Mouse (Mus musculus) intestine, embryonic 16.5 days (tissue): ENCODE data around the gene Mlh3. TPM values are rescaled to one million over a fixed set of nuclear protein-coding genes. Genes with fewer than 3 reads are reported as not detected.

ENCODE experiments used
- ATAC-seq: fragments of 200-750 bp; cut with Nextera tagmentation; 2 replicates; pipeline ENCODE4 v1.8.0; 2017; ENCODE audit warnings: moderate TSS enrichment, moderate library complexity
- H3K27ac ChIP-seq: fragments of 300-500 bp; sonication (generic); 2 replicates; pipeline ENCODE4 v1.5.1; 2014; ENCODE audit warnings: mild to moderate bottlenecking, low read length
- H3K27me3 ChIP-seq: fragments of 300-500 bp; sonication (generic); replicated peaks from 2 replicates; pipeline ENCODE4 v1.6.1; 2014; ENCODE audit warnings: low read length, control low read depth, mixed read lengths; ENCODE audit not compliant: control insufficient read depth, insufficient read depth
- H3K36me3 ChIP-seq: fragments of 300-500 bp; sonication (generic); 2 replicates; pipeline ENCODE4 v1.6.1; 2014; ENCODE audit warnings: low read length, control low read depth; ENCODE audit not compliant: control insufficient read depth, insufficient read depth
- H3K4me1 ChIP-seq: fragments of 300-500 bp; sonication (generic); 2 replicates; pipeline ENCODE4 v1.6.1; 2014; ENCODE audit warnings: low read length, control low read depth, mixed read lengths; ENCODE audit not compliant: control insufficient read depth, insufficient read depth
- H3K4me2 ChIP-seq: fragments of 300-500 bp; sonication (generic); 2 replicates; pipeline ENCODE4 v1.6.1; 2014; ENCODE audit warnings: low read depth, low read length, control low read depth
- H3K4me3 ChIP-seq: fragments of 300-500 bp; sonication (generic); 2 replicates; pipeline ENCODE4 v1.5.1; 2014; ENCODE audit warnings: mild to moderate bottlenecking, low read length
- H3K9ac ChIP-seq: fragments of 300-500 bp; sonication (generic); 2 replicates; pipeline ENCODE4 v1.6.1; 2014; ENCODE audit warnings: low read depth, low read length
- H3K9me3 ChIP-seq: fragments of 300-500 bp; sonication (generic); 2 replicates; pipeline ENCODE4 v1.6.1; 2016; ENCODE audit warnings: low read length, control low read depth; ENCODE audit not compliant: control insufficient read depth
- WGBS: fragments of 180-500 bp; shearing (Covaris S2); extraction: QIAGEN DNeasy Blood & Tissue Kit; methylation state at CpG from one replicate; pipeline ENCODE4 v1.1.7; 2014; 5-methylcytosine and 5-hydroxymethylcytosine counted together
- microRNA-seq: library from miRNA; unstranded; fragments of <30 nt; microRNA quantifications from one replicate; pipeline ENCODE4, GENCODE M21; 2016
- polyA plus RNA-seq: library from polyadenylated mRNA; unstranded; fragments of >200 nt; fragmentation: Nextera tagmentation; extraction: Ambion mirVana; gene quantifications from 2 replicates; pipeline ENCODE4 v1.2.1, GENCODE M21; 2015

The Mlh3 gene
- polyA plus RNA-seq, 1 experiment from 2014 or later, result 5.5 TPM

DNA sequence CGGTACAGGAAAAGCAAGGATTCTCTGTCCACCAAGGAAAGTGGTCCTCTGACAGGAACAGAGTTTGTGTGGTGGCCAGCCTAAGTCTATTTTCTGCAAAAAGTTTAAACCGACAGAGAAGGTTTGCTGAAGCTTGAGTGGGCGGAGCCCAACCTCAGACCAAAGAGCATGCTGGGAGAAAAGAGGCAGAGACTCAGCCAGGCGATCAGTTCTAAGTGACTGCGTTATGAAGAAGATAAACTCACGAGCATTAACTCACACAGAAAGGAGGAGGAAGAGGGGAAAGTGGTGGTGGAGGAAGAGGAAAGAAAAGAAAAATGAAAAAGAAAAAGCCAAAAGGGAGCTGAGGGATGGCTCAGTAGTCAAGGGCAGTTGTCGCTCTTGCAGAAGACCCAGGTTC lies 80.1 kb downstream of the Mlh3 start:
- Histone ChIP-seq H3K4me3 (no peak overlapping the region), H3K27me3 (no peaks in the 10 kb centered on the region), H3K4me1 (peaks cover 24% of the 10 kb centered on the region), H3K9ac (no peak overlapping the region), H3K4me2 (no peak overlapping the region), H3K9me3 (no peaks in the 10 kb centered on the region), H3K36me3 (no peaks in the 10 kb centered on the region), H3K27ac (no peak overlapping the region)
- 75% methylated on average over 7 of the region's 7 CpGs for WGBS
- ATAC-seq, result no peak

GRCm38 (mm10) chr12:85186361-85186760 lies 84.0 kb downstream of the Mlh3 start:
- no peak; the same call in 1 of the 2 replicates for ATAC-seq
- Histone ChIP-seq H3K4me2 (no peak overlapping the region), H3K4me1 (peaks cover 10% of the 10 kb centered on the region), H3K36me3 (no peaks in the 10 kb centered on the region), H3K9ac (no peak overlapping the region), H3K27ac (no peak overlapping the region), H3K9me3 (no peaks in the 10 kb centered on the region), H3K27me3 (no peaks in the 10 kb centered on the region), H3K4me3 (no peak overlapping the region)
- WGBS, result 65% methylated on average over 7 of the region's 7 CpGs

DNA sequence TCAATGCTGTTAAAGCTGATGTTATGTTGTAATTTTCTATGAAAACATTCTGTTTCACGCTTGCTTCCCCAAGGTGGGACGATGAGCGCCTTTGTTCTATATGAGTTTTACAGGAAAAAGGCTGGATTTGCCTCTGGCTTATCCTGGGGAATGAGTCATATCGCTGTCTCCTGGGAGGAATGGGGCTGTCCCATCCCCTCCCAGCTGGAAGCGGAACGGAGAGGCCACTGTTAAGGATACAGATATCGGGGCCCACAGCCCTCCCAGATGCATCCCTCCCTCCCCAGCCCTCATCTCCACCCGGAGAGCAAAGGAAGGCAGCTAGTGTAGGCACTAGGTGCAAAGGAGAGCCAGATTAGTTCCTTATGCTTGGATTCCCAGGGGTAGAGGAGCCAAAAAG lies 84.6 kb downstream of the Mlh3 start:
- no peak overlapping the region for H3K4me2 ChIP-seq
- H3K4me3 ChIP-seq, result no peak overlapping the region
- H3K9me3 ChIP-seq, result no peaks in the 10 kb centered on the region
- no peaks in the 10 kb centered on the region for H3K36me3 ChIP-seq
- no peak overlapping the region for H3K9ac ChIP-seq
- H3K4me1 ChIP-seq, result peaks cover 10% of the 10 kb centered on the region
- peak; percentile 56 for ATAC-seq
- H3K27ac ChIP-seq, result no peak overlapping the region
- H3K27me3 ChIP-seq, result no peaks in the 10 kb centered on the region
- WGBS, result 59% methylated on average over 8 of the region's 8 CpGs

Small RNA genes lying within 50 kb of the gene (microRNA-seq; reads per million reads assigned to microRNA genes)
- not detected for gene Mir6938

Other genes with a start within 250 kb of the Mlh3 start
- 1.7 and 2.3 TPM in 2 replicates for gene Prox2, start 159.8 kb downstream of the Mlh3 start, polyA plus RNA-seq
- gene Dlst, start 159.8 kb downstream of the Mlh3 start, polyA plus RNA-seq, result 146 and 158 TPM in 2 replicates
- 2.4 TPM in 2 replicates for gene Rps6kl1, start 119.3 kb downstream of the Mlh3 start, polyA plus RNA-seq
- gene Pgf, start 92.8 kb downstream of the Mlh3 start, polyA plus RNA-seq, result 12.4 and 14.0 TPM in 2 replicates
- 67.6 and 74.8 TPM in 2 replicates for gene Eif2b2, start 51.1 kb downstream of the Mlh3 start, polyA plus RNA-seq
- gene Acyp1, start 17.8 kb upstream of the Mlh3 start, polyA plus RNA-seq, result 50.2 and 52.3 TPM in 2 replicates
- gene Zc2hc1c, start 18.0 kb upstream of the Mlh3 start, polyA plus RNA-seq, result 1.5 TPM in 2 replicates
- gene Nek9, start 68.8 kb upstream of the Mlh3 start, polyA plus RNA-seq, result 13.2 and 15.9 TPM in 2 replicates
- gene Tmed10, start 104.2 kb upstream of the Mlh3 start, polyA plus RNA-seq, result 346 and 352 TPM in 2 replicates
- 6.4 and 6.6 TPM in 2 replicates for gene Fos, start 203.3 kb upstream of the Mlh3 start, polyA plus RNA-seq